Comparison of ENCODE assay signal across 8 mouse cellular contexts in the genomic region with DNA sequence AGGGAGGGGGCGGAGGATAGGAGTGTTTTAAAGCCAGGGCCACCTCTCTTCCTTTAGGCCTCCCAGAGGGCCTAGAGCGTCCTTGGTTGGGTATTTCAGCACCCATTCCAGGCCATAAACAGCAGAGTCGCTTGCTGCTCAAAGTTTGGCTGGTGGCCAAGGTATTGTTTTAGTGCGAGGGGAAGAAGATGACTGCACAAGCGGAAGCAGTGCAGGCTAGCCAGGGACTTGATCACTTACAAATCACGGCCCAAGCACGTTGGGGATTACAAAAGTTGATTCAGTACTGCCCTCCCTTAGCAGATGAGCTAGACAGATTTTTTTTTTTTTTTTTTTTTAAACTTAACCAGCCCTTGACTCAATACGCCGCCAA. TPM values are rescaled to one million over a fixed set of nuclear protein-coding genes. Genes with fewer than 3 reads are reported as not detected.
DNase-seq lines count a peak whose midpoint lies in the region; ATAC-seq and TF ChIP-seq lines count a peak whose summit lies in the region.

No protein-coding gene starts in this region.

- no peak for ATAC-seq in forebrain, embryonic 12.5 days (ENCODE audit: low FRiP score)
- no peak; the same call in 1 of the 2 replicates for ATAC-seq in limb, embryonic 15.5 days (ENCODE audit: insufficient number of reproducible peaks, low FRiP score, low TSS enrichment, low read depth)
- ATAC-seq in monocyte, adult 5-6 weeks (replicated peaks; ENCODE audit: insufficient number of reproducible peaks, low FRiP score, low TSS enrichment, poor library complexity, severe bottlenecking), result no peak

- TF ChIP-seq CTCF in E14TG2a.4 (conservative IDR thresholded peaks at IDR 0.05; ENCODE audit: low read length), result no peak

- H3K27ac ChIP-seq in heart, embryonic 10.5 days, result peak overlapping the region; percentile 100
- peak overlapping the region; percentile 75; the same call in 1 of the 2 replicates for H3K27ac ChIP-seq in forebrain, embryonic 12.5 days
- H3K27ac ChIP-seq in limb, embryonic 15.5 days, result peak overlapping the region; percentile 82

- no peaks in the 10 kb centered on the region for H3K27me3 ChIP-seq in heart, embryonic 10.5 days (ENCODE audit: insufficient read depth, poor library complexity, severe bottlenecking)
- H3K27me3 ChIP-seq in E14TG2a.4 (ENCODE audit: insufficient read depth, low read length), result no peaks in the 10 kb centered on the region
- H3K27me3 ChIP-seq in forebrain, embryonic 12.5 days, result no peaks in the 10 kb centered on the region
- no peaks in the 10 kb centered on the region for H3K27me3 ChIP-seq in limb, embryonic 15.5 days

- H3K4me2 ChIP-seq in forebrain, embryonic 12.5 days, result peak overlapping the region; percentile 67
- peak overlapping the region; percentile 78 for H3K4me2 ChIP-seq in limb, embryonic 15.5 days

- WGBS in heart, embryonic 10.5 days, result 6% methylated on average over 9 of the region's 9 CpGs
- WGBS in forebrain, embryonic 12.5 days, result 9% methylated on average over 9 of the region's 9 CpGs
- 5% methylated on average over 9 of the region's 9 CpGs for WGBS in limb, embryonic 15.5 days

- H3K9ac ChIP-seq in forebrain, embryonic 12.5 days, result no peak overlapping the region
- H3K9ac ChIP-seq in limb, embryonic 15.5 days, result peak overlapping the region; percentile 47

- H3K9me3 ChIP-seq in heart, embryonic 10.5 days, result no peaks in the 10 kb centered on the region
- no peaks in the 10 kb centered on the region for H3K9me3 ChIP-seq in E14TG2a.4 (ENCODE audit: low read length)
- H3K9me3 ChIP-seq in forebrain, embryonic 12.5 days, result no peaks in the 10 kb centered on the region
- H3K9me3 ChIP-seq in limb, embryonic 15.5 days, result no peaks in the 10 kb centered on the region

- DNase-seq in heart, embryonic 10.5 days (ENCODE audit: low spot score), result no peak
- no peak for DNase-seq in heart, adult 9 months (ENCODE audit: low spot score in 2 of 2)
- peak; percentile 86 for DNase-seq in testis, postnatal 10 days (ENCODE audit: low spot score)
- no peak for DNase-seq in thymus, postnatal 4 days

- no peaks in the 10 kb centered on the region for H3K36me3 ChIP-seq in heart, embryonic 10.5 days
- H3K36me3 ChIP-seq in E14TG2a.4 (ENCODE audit: insufficient read depth, low read length), result no peaks in the 10 kb centered on the region
- H3K36me3 ChIP-seq in forebrain, embryonic 12.5 days (replicated peaks), result no peaks in the 10 kb centered on the region
- no peaks in the 10 kb centered on the region for H3K36me3 ChIP-seq in limb, embryonic 15.5 days

- H3K4me3 ChIP-seq in heart, embryonic 10.5 days, result peak overlapping the region; percentile 92
- H3K4me3 ChIP-seq in E14TG2a.4 (replicated peaks; ENCODE audit: low read length), result peak overlapping the region; percentile 73
- H3K4me3 ChIP-seq in forebrain, embryonic 12.5 days (replicated peaks), result peak overlapping the region; percentile 44
- peak overlapping the region; percentile 54 for H3K4me3 ChIP-seq in limb, embryonic 15.5 days

- H3K4me1 ChIP-seq in heart, embryonic 10.5 days, result 0 out of 2 replicates have a peak, but pooled peaks cover 3% of the 10 kb centered on the region
- peaks cover 39% of the 10 kb centered on the region for H3K4me1 ChIP-seq in E14TG2a.4 (replicated peaks; ENCODE audit: low read depth, low read length)
- peaks cover 8% of the 10 kb centered on the region; the same call in 1 of the 2 replicates for H3K4me1 ChIP-seq in forebrain, embryonic 12.5 days
- no peaks in the 10 kb centered on the region for H3K4me1 ChIP-seq in limb, embryonic 15.5 days

RNA-seq across cellular contexts. Expression of a gene that starts 0.3 kb away (rescaled TPM):
- polyA plus RNA-seq in heart, embryonic 10.5 days (2016; fragmentation: Nextera tagmentation; extraction: Ambion mirVana), result 84.4 and 84.7 TPM in 2 replicates
- polyA plus RNA-seq in forebrain, embryonic 12.5 days (2016; fragmentation: Nextera tagmentation; extraction: Ambion mirVana), result 81.3 and 85.2 TPM in 2 replicates
- 132 and 137 TPM in 2 replicates for polyA plus RNA-seq in limb, embryonic 15.5 days (2015; fragmentation: Nextera tagmentation; extraction: Ambion mirVana)
- 136 to 288 TPM (median 244 TPM) in 3 replicates for total RNA-seq in monocyte, adult 5-6 weeks (2017)
